Mouse (Mus musculus) limb, embryonic 15.5 days (tissue): ENCODE data around the gene Dnajc22. TPM values are rescaled to one million over a fixed set of nuclear protein-coding genes. Genes with fewer than 3 reads are reported as not detected.

Experiments used
- ATAC-seq: fragments of 200-750 bp; cut with Nextera tagmentation; 2 replicates; pipeline ENCODE4 v1.8.0; 2017; ENCODE audit warnings: low read depth, moderate TSS enrichment; ENCODE audit not compliant: insufficient number of reproducible peaks, low FRiP score, low TSS enrichment
- H3K27ac ChIP-seq: fragments of 300-500 bp; sonication (generic); 2 replicates; pipeline ENCODE4 v1.5.1; 2015; ENCODE audit warnings: moderate library complexity, mild to moderate bottlenecking, inconsistent platforms
- H3K27me3 ChIP-seq: fragments of 300-500 bp; sonication (generic); 2 replicates; pipeline ENCODE4 v1.6.1; 2015; ENCODE audit warnings: inconsistent platforms
- H3K36me3 ChIP-seq: fragments of 300-500 bp; sonication (generic); 2 replicates; pipeline ENCODE4 v1.6.1; 2015; ENCODE audit warnings: inconsistent platforms
- H3K4me1 ChIP-seq: fragments of 300-500 bp; sonication (generic); 2 replicates; pipeline ENCODE4 v1.6.1; 2015; ENCODE audit warnings: inconsistent platforms
- H3K4me2 ChIP-seq: fragments of 300-500 bp; sonication (generic); 2 replicates; pipeline ENCODE4 v1.6.1; 2015; ENCODE audit warnings: mild to moderate bottlenecking, inconsistent platforms
- H3K4me3 ChIP-seq: fragments of 300-500 bp; sonication (generic); 2 replicates; pipeline ENCODE4 v1.5.1; 2015; ENCODE audit warnings: mild to moderate bottlenecking, inconsistent platforms
- H3K9ac ChIP-seq: fragments of 300-500 bp; sonication (generic); 2 replicates; pipeline ENCODE4 v1.6.1; 2015; ENCODE audit warnings: inconsistent platforms
- H3K9me3 ChIP-seq: fragments of 300-500 bp; sonication (generic); 2 replicates; pipeline ENCODE4 v1.6.1; 2016; ENCODE audit warnings: inconsistent platforms
- WGBS: fragments of 180-500 bp; shearing (Covaris S2); methylation state at CpG from one replicate; pipeline ENCODE4 v1.1.7; 2015; 5-methylcytosine and 5-hydroxymethylcytosine counted together
- polyA plus RNA-seq: library from polyadenylated mRNA; unstranded; fragments of >200 nt; fragmentation: Nextera tagmentation; extraction: Ambion mirVana; gene quantifications from 2 replicates; pipeline ENCODE4 v1.2.1, GENCODE M21; 2015

Gene Dnajc22
- polyA plus RNA-seq, 1 experiment from 2014 or later = 0.86 TPM

DNA sequence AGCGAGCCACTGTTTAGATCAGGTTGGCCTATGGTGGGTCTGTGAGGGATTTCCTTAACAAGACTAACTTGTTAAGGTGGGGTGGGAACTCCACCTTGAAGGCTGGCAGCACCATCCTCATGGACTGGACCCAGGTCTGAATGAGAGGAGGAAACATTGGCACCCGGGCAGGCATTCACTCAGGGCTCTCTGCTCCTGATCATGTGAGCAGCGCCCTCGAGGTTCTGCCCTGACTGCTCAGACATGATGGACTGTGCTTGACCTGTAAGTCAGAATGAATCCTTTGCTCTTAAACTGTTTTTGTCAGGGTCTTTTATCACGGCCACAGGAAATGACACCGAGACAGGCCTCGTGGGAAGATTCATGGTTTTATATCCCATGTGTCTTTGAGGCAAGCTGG lies 12.3 kb downstream of the Dnajc22 start:
- 0 out of 2 replicates have a peak, but pooled peaks cover under 1% of the 10 kb centered on the region for H3K27me3 ChIP-seq
- H3K36me3 ChIP-seq = no peaks in the 10 kb centered on the region
- no peaks in the 10 kb centered on the region for H3K4me1 ChIP-seq
- WGBS = 43% methylated on average over 7 of the region's 7 CpGs
- H3K27ac ChIP-seq = no peak overlapping the region
- H3K9ac ChIP-seq = no peak overlapping the region
- no peak overlapping the region for H3K4me3 ChIP-seq
- no peaks in the 10 kb centered on the region for H3K9me3 ChIP-seq
- H3K4me2 ChIP-seq = no peak overlapping the region
- no peak for ATAC-seq

DNA sequence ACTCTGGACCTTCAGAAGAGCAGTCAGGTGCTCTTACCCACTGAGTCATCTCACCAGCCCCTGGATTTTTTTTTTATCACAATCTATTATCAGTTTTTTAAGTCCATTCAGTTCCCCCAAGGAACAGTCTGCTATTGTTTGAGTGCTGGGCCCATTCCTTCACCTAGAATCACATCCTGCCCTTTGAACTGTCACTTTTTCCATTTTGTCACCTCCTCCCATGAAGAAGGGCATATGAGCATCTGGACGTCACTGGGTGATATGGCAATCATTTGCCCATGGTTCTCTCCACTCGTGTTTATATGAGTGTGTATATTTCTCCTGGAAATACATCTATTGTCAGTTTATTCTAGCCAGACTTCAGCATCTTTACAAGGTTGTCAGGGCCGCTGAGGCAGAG lies 14.9 kb downstream of the Dnajc22 start:
- Histone ChIP-seq H3K27ac (no peak overlapping the region), H3K4me3 (no peak overlapping the region), H3K9me3 (no peaks in the 10 kb centered on the region), H3K27me3 (no peaks in the 10 kb centered on the region), H3K9ac (no peak overlapping the region), H3K4me2 (no peak overlapping the region), H3K4me1 (no peaks in the 10 kb centered on the region), H3K36me3 (no peaks in the 10 kb centered on the region)
- 76% methylated on average over 3 of the region's 3 CpGs for WGBS
- no peak for ATAC-seq

DNA sequence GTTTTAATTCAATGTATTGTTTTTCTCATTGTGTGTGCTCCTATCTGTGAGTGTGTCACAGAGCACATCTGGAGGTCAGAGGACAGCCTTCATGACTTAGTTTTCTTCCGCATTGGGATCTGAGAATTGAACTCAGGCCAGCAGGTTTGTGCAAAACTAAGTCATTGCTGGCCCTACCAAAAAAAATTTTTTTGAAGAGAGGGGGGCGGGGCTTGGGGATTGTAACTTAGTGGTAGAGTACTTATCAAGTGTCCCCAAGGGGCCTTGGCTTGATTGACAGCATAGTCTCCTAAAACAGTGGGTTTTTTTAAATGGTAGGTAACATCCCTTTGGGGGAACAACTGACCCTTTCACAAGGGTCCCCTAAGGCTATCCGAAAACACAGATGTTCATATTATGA lies 18.2 kb downstream of the Dnajc22 start:
- 86% methylated on average over 3 of the region's 3 CpGs for WGBS
- no peak overlapping the region for H3K4me3 ChIP-seq
- H3K36me3 ChIP-seq = no peaks in the 10 kb centered on the region
- ATAC-seq = no peak
- no peaks in the 10 kb centered on the region for H3K9me3 ChIP-seq
- no peak overlapping the region for H3K27ac ChIP-seq
- no peaks in the 10 kb centered on the region for H3K4me1 ChIP-seq
- no peak overlapping the region for H3K4me2 ChIP-seq
- H3K9ac ChIP-seq = no peak overlapping the region
- H3K27me3 ChIP-seq = no peaks in the 10 kb centered on the region

DNA sequence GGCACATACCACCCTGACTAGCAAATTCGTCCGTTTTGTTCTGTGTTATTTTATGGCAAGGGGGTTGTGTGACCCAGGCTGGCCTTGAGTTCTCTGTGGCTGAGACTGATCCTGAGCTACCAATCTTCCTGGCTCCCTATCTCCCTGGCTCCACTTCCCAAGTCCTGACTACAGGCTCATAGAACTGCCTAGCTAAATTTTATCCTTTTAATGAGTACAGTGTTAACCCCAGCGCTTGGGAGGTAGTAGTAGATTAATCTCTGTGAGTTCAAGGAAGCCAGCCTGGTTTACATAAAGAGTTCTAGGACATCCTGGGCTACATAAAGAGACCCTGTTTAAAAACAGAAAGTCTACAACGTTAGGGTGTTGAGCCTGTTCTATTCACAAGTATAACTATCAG lies 18.8 kb downstream of the Dnajc22 start:
- WGBS = 40% methylated on average over 4 of the region's 4 CpGs

DNA sequence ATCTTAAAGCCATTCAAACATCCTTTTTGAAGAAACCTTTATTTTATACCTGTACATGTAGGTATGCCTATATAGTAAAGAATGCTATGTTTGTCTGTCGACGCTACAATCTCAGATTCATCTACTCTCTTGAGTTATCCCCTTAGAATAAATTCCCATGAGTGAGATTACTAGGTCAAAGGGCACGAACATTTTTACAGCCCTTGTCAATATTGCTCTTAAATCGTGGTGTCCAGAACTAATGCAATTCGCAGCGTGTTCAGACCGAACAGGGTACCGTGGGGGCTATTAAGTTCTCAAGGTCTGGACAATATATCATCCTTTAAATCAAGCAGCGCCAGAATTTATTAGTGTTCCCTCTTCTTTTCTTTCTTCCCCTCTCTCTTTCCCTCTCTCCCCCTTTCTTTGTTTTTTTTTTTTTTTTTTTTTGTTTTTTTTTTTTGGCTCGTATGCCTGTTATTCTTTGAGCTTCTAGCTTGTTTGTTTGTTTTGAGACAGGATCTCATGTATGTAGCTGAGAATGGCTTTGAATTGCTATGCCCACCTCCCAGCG lies 19.9 kb downstream of the Dnajc22 start:
- no peak overlapping the region for H3K9ac ChIP-seq
- H3K27me3 ChIP-seq = no peaks in the 10 kb centered on the region
- 39% methylated on average over 11 of the region's 11 CpGs for WGBS
- H3K36me3 ChIP-seq = no peaks in the 10 kb centered on the region
- H3K27ac ChIP-seq = no peak overlapping the region
- H3K9me3 ChIP-seq = no peaks in the 10 kb centered on the region
- no peak for ATAC-seq
- peak overlapping the region; percentile 11; the same call in 1 of the 2 replicates for H3K4me2 ChIP-seq
- H3K4me3 ChIP-seq = 0 out of 2 replicates have a peak overlapping the region, but pooled peaks have one; percentile 2
- 0 out of 2 replicates have a peak, but pooled peaks cover 5% of the 10 kb centered on the region for H3K4me1 ChIP-seq

More for the DNA sequence above, 18.8 kb downstream of the Dnajc22 start:
- Histone ChIP-seq H3K27me3 (no peaks in the 10 kb centered on the region), H3K36me3 (no peaks in the 10 kb centered on the region), H3K4me3 (no peak overlapping the region), H3K9ac (no peak overlapping the region), H3K4me2 (no peak overlapping the region), H3K4me1 (0 out of 2 replicates have a peak, but pooled peaks cover 5% of the 10 kb centered on the region), H3K27ac (no peak overlapping the region), H3K9me3 (no peaks in the 10 kb centered on the region)
- ATAC-seq = no peak

DNA sequence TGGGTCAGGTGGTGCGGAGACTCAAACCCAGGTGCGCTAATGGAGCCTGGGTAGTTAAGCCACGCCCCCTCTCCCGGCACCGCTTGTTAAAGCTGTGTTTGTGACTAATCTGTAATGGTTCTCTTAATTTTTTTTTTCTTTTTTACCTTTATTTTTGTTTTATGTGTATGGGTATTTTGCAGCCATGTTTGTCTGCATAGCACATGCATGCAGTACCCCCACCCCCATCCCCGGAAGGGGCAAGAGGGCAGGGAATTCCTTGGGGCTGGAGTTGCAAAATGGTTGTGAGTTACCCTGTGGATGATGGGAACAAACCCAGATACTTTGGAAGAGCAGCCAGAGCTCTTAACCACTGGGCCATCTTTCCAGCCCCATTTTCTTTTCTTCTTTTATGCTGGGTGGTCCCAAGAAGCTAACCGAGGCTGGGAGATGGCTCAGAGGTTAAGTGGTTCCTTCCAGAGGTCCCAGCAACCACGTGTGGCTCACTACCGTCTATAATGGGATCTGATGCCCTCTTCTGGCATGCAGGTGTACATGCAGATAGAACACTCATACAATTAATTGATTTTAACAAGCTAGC lies 20.5 kb downstream of the Dnajc22 start:
- H3K9ac ChIP-seq = no peak overlapping the region
- H3K4me2 ChIP-seq = peak overlapping the region; percentile 11; the same call in 1 of the 2 replicates
- no peaks in the 10 kb centered on the region for H3K9me3 ChIP-seq
- 4% methylated on average over 9 of the region's 9 CpGs for WGBS
- H3K36me3 ChIP-seq = no peaks in the 10 kb centered on the region
- no peaks in the 10 kb centered on the region for H3K27me3 ChIP-seq
- H3K4me3 ChIP-seq = 0 out of 2 replicates have a peak overlapping the region, but pooled peaks have one; percentile 2
- no peak overlapping the region for H3K27ac ChIP-seq
- 0 out of 2 replicates have a peak, but pooled peaks cover 5% of the 10 kb centered on the region for H3K4me1 ChIP-seq
- no peak for ATAC-seq

DNA sequence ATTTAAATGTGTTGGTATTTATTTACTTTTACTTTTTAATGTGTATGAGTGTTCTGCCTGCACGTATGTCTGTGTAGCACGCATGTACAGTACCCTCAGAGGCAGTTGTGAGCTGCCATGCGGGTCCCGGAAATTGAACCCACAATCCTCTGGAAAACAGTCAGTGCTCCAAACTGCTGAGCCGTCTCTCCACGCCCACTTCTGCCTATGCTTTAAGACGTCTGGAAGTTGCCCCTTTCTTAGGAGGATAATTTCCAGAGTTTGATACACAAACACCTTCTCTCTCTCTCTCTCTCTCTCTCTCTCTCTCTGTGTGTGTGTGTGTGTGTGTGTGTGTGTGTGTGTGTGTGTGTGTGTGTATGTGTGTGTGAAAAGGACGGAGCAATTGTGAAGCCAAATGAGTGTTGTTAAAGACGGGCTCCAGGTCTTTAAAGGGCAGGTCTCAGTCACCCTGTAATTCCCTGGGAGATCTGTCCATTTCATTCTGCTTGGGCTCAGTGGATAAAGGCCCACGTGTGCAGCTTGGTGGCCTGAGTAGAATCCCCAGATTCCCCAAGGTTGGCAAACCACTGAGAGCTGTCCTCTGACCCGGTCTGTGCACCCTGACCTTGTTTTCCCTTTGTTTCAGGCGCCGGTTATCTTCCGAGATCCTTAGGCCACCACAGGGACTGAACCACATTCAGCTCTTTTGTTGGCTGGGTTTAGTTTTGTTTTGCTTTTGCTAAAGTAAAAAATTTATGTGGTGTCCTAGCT lies 21.5 kb downstream of the Dnajc22 start:
- no peak for ATAC-seq
- 0 out of 2 replicates have a peak, but pooled peaks cover 5% of the 10 kb centered on the region for H3K4me1 ChIP-seq
- H3K27ac ChIP-seq = no peak overlapping the region
- no peaks in the 10 kb centered on the region for H3K36me3 ChIP-seq
- H3K9me3 ChIP-seq = no peaks in the 10 kb centered on the region
- H3K9ac ChIP-seq = no peak overlapping the region
- H3K4me3 ChIP-seq = no peak overlapping the region
- 56% methylated on average over 14 of the region's 14 CpGs for WGBS
- H3K27me3 ChIP-seq = no peaks in the 10 kb centered on the region
- no peak overlapping the region for H3K4me2 ChIP-seq

DNA sequence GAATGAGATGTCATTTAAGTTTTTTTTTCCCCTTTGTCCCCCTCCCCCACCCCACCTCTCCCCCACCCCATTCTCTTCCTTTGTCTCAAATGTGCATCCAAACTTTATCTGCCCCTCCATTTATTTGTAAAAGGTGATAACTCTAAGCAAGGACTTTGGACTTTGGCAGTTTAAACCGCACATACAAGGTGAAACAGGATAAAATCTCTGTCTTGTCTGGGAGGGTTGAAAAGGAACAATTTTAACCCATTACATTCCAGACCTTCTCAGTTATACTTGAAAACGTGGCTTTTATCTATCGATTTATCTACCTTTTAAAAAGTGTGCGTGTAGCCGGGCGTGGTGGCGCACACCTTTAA lies 22.1 kb downstream of the Dnajc22 start:
- no peaks in the 10 kb centered on the region for H3K27me3 ChIP-seq
- H3K4me2 ChIP-seq = no peak overlapping the region
- H3K9me3 ChIP-seq = no peaks in the 10 kb centered on the region
- 0 out of 2 replicates have a peak, but pooled peaks cover 5% of the 10 kb centered on the region for H3K4me1 ChIP-seq
- H3K27ac ChIP-seq = no peak overlapping the region
- ATAC-seq = no peak
- no peak overlapping the region for H3K4me3 ChIP-seq
- WGBS = 86% methylated on average over 7 of the region's 7 CpGs
- H3K9ac ChIP-seq = no peak overlapping the region
- no peaks in the 10 kb centered on the region for H3K36me3 ChIP-seq

DNA sequence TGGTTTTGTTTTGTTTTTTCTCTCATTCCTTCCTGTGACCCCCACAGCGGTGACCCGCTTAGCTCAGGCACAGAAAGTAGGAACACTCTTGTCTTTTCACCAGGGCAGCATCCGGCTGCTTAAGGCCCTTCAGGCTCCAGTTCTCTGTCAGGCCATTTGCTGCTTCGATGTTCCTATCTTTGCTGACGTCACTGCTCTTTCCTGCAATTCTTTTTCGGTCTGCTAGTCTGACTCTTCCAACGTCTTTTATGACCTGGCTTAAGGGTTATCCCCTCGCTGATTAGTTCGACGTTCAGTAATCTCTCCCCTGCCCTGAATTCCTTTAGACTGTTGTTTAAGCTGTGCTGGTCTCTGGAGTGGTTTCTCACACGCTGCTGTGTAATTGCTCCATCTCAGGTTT lies 23.6 kb downstream of the Dnajc22 start:
- WGBS = 43% methylated on average over 11 of the region's 11 CpGs
- Histone ChIP-seq H3K4me2 (no peak overlapping the region), H3K9ac (no peak overlapping the region), H3K4me1 (0 out of 2 replicates have a peak, but pooled peaks cover 5% of the 10 kb centered on the region), H3K27me3 (no peaks in the 10 kb centered on the region), H3K27ac (no peak overlapping the region), H3K36me3 (no peaks in the 10 kb centered on the region), H3K9me3 (no peaks in the 10 kb centered on the region), H3K4me3 (no peak overlapping the region)
- no peak for ATAC-seq

DNA sequence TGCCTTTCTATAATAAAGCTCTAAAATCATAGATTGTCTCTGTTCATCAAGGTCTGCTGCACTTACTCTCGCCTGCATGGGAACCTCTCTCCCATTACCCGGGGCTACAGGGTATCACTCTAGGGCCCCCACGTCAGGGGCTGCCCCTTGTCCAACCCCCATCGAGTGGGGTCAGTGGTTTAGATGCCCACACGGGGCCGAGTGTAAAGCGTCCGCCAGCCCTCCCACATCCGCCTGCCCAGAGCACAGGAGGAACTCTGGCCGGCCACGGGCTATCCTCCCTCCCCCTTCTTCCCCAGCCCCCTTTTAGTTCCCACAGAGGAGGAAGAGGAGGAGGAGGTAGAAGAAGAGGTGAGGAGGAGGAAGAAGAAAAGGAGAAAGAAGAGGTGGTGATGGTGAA lies 27.8 kb downstream of the Dnajc22 start:
- 18% methylated on average over 11 of the region's 11 CpGs for WGBS
- no peaks in the 10 kb centered on the region for H3K9me3 ChIP-seq
- no peak overlapping the region for H3K9ac ChIP-seq
- no peaks in the 10 kb centered on the region for H3K36me3 ChIP-seq
- no peak for ATAC-seq
- no peaks in the 10 kb centered on the region; the same call in 1 of the 2 replicates for H3K27me3 ChIP-seq
- H3K4me1 ChIP-seq = peaks cover 13% of the 10 kb centered on the region
- H3K4me2 ChIP-seq = no peak overlapping the region
- H3K27ac ChIP-seq = no peak overlapping the region
- no peak overlapping the region for H3K4me3 ChIP-seq

DNA sequence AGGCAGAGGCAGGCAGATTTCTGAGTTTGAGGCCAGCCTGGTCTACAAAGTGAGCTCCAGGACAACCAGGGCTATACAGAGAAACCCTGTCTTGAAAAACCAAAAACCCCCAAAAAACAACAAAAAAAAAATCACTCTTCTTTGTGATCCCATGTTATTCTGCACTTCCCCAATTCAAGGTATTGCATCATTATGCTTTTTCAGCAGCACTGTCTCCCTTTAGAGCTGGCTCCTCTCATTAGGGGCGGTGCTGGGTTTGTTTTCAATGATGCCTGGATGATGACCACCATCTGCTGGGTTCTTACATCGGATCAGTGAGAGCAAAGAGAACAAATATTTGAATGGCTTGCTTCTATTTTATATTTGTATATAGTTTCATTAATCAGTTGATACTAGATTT lies 29.7 kb downstream of the Dnajc22 start:
- no peak overlapping the region for H3K9ac ChIP-seq
- 78% methylated on average over 2 of the region's 2 CpGs for WGBS
- H3K36me3 ChIP-seq = no peaks in the 10 kb centered on the region
- no peaks in the 10 kb centered on the region; the same call in 1 of the 2 replicates for H3K27me3 ChIP-seq
- H3K27ac ChIP-seq = no peak overlapping the region
- H3K4me3 ChIP-seq = no peak overlapping the region
- H3K4me1 ChIP-seq = peaks cover 10% of the 10 kb centered on the region
- ATAC-seq = no peak
- H3K4me2 ChIP-seq = no peak overlapping the region
- no peaks in the 10 kb centered on the region for H3K9me3 ChIP-seq

DNA sequence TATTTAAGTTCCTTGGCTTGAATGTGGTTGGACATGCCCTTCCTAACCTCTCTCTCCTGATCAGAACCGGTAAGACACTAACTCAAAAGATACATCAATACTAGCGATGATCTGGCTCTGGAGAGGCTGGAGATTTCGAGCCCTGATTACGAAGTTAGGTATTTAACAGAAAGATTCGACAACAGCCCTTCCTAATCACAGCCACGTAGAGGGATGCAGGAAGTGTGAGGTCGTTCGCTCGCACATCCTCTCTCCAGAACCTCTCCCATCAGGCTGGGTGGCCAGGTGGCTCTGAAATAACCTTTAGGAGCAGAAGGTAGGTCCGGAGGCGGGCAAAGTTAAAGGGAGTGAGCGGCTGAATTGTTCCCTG lies 32.7 kb downstream of the Dnajc22 start, which contains the start of gene Spats2:
Gene Spats2 (plus strand): TSS at position 206 of the 370 bp plus-strand sequence.
- 1% methylated on average over 12 of the region's 12 CpGs for WGBS
- no peak for ATAC-seq
- Histone ChIP-seq H3K4me3 (peak within 1 kb of the TSS; percentile 84), H3K36me3 (no peaks in the 10 kb centered on the region), H3K27me3 (no peaks in the 10 kb centered on the region; the same call in 1 of the 2 replicates), H3K27ac (peak within 1 kb of the TSS; percentile 95), H3K4me1 (peaks cover 27% of the 10 kb centered on the region), H3K4me2 (peak within 1 kb of the TSS; percentile 80), H3K9me3 (no peaks in the 10 kb centered on the region), H3K9ac (peak within 1 kb of the TSS; percentile 85)
